Mouse (Mus musculus) hindbrain, embryonic 15.5 days (tissue): ENCODE results near the gene Fhit. TPM values are rescaled to one million over a fixed set of nuclear protein-coding genes. Genes with fewer than 3 reads are reported as not detected.
"Not testable (repeated sequence)": the region's sequence is repeated elsewhere in the genome, so short reads cannot be mapped to it uniquely, and the experiment has no call there.

Experiments
- ATAC-seq: fragments of 200-750 bp; cut with Nextera tagmentation; 2 replicates; pipeline ENCODE4 v1.8.0; 2017; ENCODE audit warnings: low read depth, moderate number of reproducible peaks, moderate TSS enrichment; ENCODE audit not compliant: low FRiP score
- H3K27ac ChIP-seq: fragments of 300-500 bp; sonication (generic); replicated peaks from 2 replicates; pipeline ENCODE4 v1.5.1; 2015; ENCODE audit warnings: mild to moderate bottlenecking, inconsistent platforms
- H3K27me3 ChIP-seq: fragments of 300-500 bp; sonication (generic); 2 replicates; pipeline ENCODE4 v1.6.1; 2015; ENCODE audit warnings: control low read depth, inconsistent platforms
- H3K36me3 ChIP-seq: fragments of 300-500 bp; sonication (generic); 2 replicates; pipeline ENCODE4 v1.6.1; 2015; ENCODE audit warnings: control low read depth, inconsistent platforms
- H3K4me1 ChIP-seq: fragments of 300-500 bp; sonication (generic); replicated peaks from 2 replicates; pipeline ENCODE4 v1.6.1; 2015; ENCODE audit warnings: control low read depth, inconsistent platforms
- H3K4me2 ChIP-seq: fragments of 300-500 bp; sonication (generic); 2 replicates; pipeline ENCODE4 v1.6.1; 2015; ENCODE audit warnings: moderate library complexity, mild to moderate bottlenecking, inconsistent platforms
- H3K4me3 ChIP-seq: fragments of 300-500 bp; sonication (generic); 2 replicates; pipeline ENCODE4 v1.5.1; 2015; ENCODE audit warnings: mild to moderate bottlenecking, inconsistent platforms
- H3K9ac ChIP-seq: fragments of 300-500 bp; sonication (generic); 2 replicates; pipeline ENCODE4 v1.6.1; 2015; ENCODE audit warnings: inconsistent platforms
- H3K9me3 ChIP-seq: fragments of 300-500 bp; sonication (generic); 2 replicates; pipeline ENCODE4 v1.6.1; 2016; ENCODE audit warnings: control low read depth, inconsistent platforms
- WGBS: fragments of 180-500 bp; shearing (Covaris S2); methylation state at CpG from one replicate; pipeline ENCODE4 v1.1.7; 2015; 5-methylcytosine and 5-hydroxymethylcytosine counted together
- polyA plus RNA-seq: library from polyadenylated mRNA; unstranded; fragments of >200 nt; fragmentation: Nextera tagmentation; extraction: Ambion mirVana; gene quantifications from 2 replicates; pipeline ENCODE4 v1.2.1, GENCODE M21; 2015

Fhit gene
- polyA plus RNA-seq, 1 experiment from 2014 or later = 9.2 TPM

- Histone ChIP-seq H3K4me3 (no peak overlapping the region), H3K4me2 (no peak overlapping the region), H3K27ac (no peak overlapping the region), H3K9ac (no peak overlapping the region), H3K4me1 (no peaks in the 10 kb centered on the region), H3K27me3 (no peaks in the 10 kb centered on the region), H3K36me3 (no peaks in the 10 kb centered on the region), H3K9me3 (no peaks in the 10 kb centered on the region)
- WGBS = 41% methylated on average over 2 of the region's 2 CpGs
- ATAC-seq = no peak
Measured at GRCm38 (mm10) chr14:9960396-9960795, 1201.4 kb downstream of the Fhit start.

- Histone ChIP-seq H3K27me3 (no peaks in the 10 kb centered on the region), H3K4me1 (no peaks in the 10 kb centered on the region), H3K36me3 (no peaks in the 10 kb centered on the region), H3K27ac (no peak overlapping the region), H3K9me3 (no peaks in the 10 kb centered on the region), H3K4me3 (no peak overlapping the region), H3K9ac (no peak overlapping the region), H3K4me2 (no peak overlapping the region)
- no peak for ATAC-seq
- WGBS = 92% methylated on average over 2 of the region's 2 CpGs
Measured at GRCm38 (mm10) chr14:9899494-9899893, 1262.3 kb downstream of the Fhit start.

GRCm38 (mm10) chr14:9896556-9896955 lies 1265.3 kb downstream of the Fhit start:
- H3K36me3 ChIP-seq = no peaks in the 10 kb centered on the region
- no peaks in the 10 kb centered on the region for H3K9me3 ChIP-seq
- H3K27me3 ChIP-seq = no peaks in the 10 kb centered on the region
- no peaks in the 10 kb centered on the region for H3K4me1 ChIP-seq
- no peak overlapping the region for H3K9ac ChIP-seq
- H3K4me2 ChIP-seq = no peak overlapping the region
- no peak overlapping the region for H3K27ac ChIP-seq
- WGBS = 91% methylated on average over 1 of the region's 1 CpGs
- no peak for ATAC-seq
- no peak overlapping the region for H3K4me3 ChIP-seq

- Histone ChIP-seq H3K9ac (no peak overlapping the region), H3K4me1 (no peaks in the 10 kb centered on the region), H3K4me2 (no peak overlapping the region), H3K4me3 (no peak overlapping the region), H3K27me3 (no peaks in the 10 kb centered on the region), H3K9me3 (no peaks in the 10 kb centered on the region), H3K27ac (no peak overlapping the region), H3K36me3 (no peaks in the 10 kb centered on the region)
- WGBS = 84% methylated on average over 2 of the region's 2 CpGs
- no peak for ATAC-seq
Measured at GRCm38 (mm10) chr14:9852041-9852440, 1309.8 kb downstream of the Fhit start.

- no peak for ATAC-seq
- H3K27ac ChIP-seq = no peak overlapping the region
Measured at GRCm38 (mm10) chr14:9832290-9832689, 1329.5 kb downstream of the Fhit start.

GRCm38 (mm10) chr14:9828699-9829240 lies 1333.1 kb downstream of the Fhit start:
- H3K9ac ChIP-seq, H3K9me3 ChIP-seq, H3K27me3 ChIP-seq, H3K4me3 ChIP-seq, H3K4me2 ChIP-seq, H3K4me1 ChIP-seq, ATAC-seq, H3K27ac ChIP-seq, H3K36me3 ChIP-seq: not testable (repeated sequence)
- 83% methylated on average over 8 of the region's 8 CpGs for WGBS

More at GRCm38 (mm10) chr14:9832290-9832689, 1329.5 kb downstream of the Fhit start:
- Histone ChIP-seq H3K4me1 (no peaks in the 10 kb centered on the region), H3K36me3 (no peaks in the 10 kb centered on the region), H3K4me2 (no peak overlapping the region), H3K4me3 (no peak overlapping the region), H3K9ac (no peak overlapping the region), H3K27me3 (no peaks in the 10 kb centered on the region), H3K9me3 (no peaks in the 10 kb centered on the region)

- 89% methylated on average over 4 of the region's 4 CpGs for WGBS
- H3K9ac ChIP-seq = no peak overlapping the region
- no peak overlapping the region for H3K4me2 ChIP-seq
- H3K4me3 ChIP-seq = no peak overlapping the region
- ATAC-seq = no peak
- H3K9me3 ChIP-seq = no peaks in the 10 kb centered on the region
- H3K36me3 ChIP-seq = no peaks in the 10 kb centered on the region
- H3K27ac ChIP-seq = no peak overlapping the region
- H3K4me1 ChIP-seq = 0 out of 2 replicates have a peak, but pooled peaks cover 12% of the 10 kb centered on the region
- no peaks in the 10 kb centered on the region for H3K27me3 ChIP-seq
Measured at GRCm38 (mm10) chr14:9815963-9816362, 1345.9 kb downstream of the Fhit start.

GRCm38 (mm10) chr14:9811847-9812321 lies 1350.0 kb downstream of the Fhit start:
- H3K4me3 ChIP-seq = no peak overlapping the region
- H3K36me3 ChIP-seq = no peaks in the 10 kb centered on the region
- H3K4me2 ChIP-seq = peak overlapping the region; percentile 25; the same call in 1 of the 2 replicates
- WGBS = 47% methylated on average over 9 of the region's 9 CpGs
- ATAC-seq = peak; percentile 54; the same call in 1 of the 2 replicates
- H3K4me1 ChIP-seq = 0 out of 2 replicates have a peak, but pooled peaks cover 16% of the 10 kb centered on the region
- no peak overlapping the region for H3K9ac ChIP-seq
- no peaks in the 10 kb centered on the region for H3K27me3 ChIP-seq
- H3K27ac ChIP-seq = peak overlapping the region; percentile 23; the same call in 1 of the 2 replicates
- no peaks in the 10 kb centered on the region for H3K9me3 ChIP-seq

- Histone ChIP-seq H3K9ac (no peak overlapping the region), H3K9me3 (no peaks in the 10 kb centered on the region), H3K4me3 (no peak overlapping the region), H3K36me3 (no peaks in the 10 kb centered on the region), H3K27me3 (no peaks in the 10 kb centered on the region), H3K27ac (peak overlapping the region; percentile 23), H3K4me2 (peak overlapping the region; percentile 25; the same call in 1 of the 2 replicates), H3K4me1 (0 out of 2 replicates have a peak, but pooled peaks cover 16% of the 10 kb centered on the region)
- WGBS = 40% methylated on average over 7 of the region's 7 CpGs
- ATAC-seq = peak; percentile 82; the same call in 1 of the 2 replicates
Measured at GRCm38 (mm10) chr14:9811177-9811846, 1350.5 kb downstream of the Fhit start.

GRCm38 (mm10) chr14:9793403-9793802 lies 1368.4 kb downstream of the Fhit start:
- Histone ChIP-seq H3K9ac (no peak overlapping the region), H3K36me3 (no peaks in the 10 kb centered on the region), H3K9me3 (no peaks in the 10 kb centered on the region), H3K27ac (no peak overlapping the region), H3K4me3 (no peak overlapping the region), H3K4me2 (no peak overlapping the region), H3K27me3 (no peaks in the 10 kb centered on the region), H3K4me1 (no peaks in the 10 kb centered on the region)
- ATAC-seq = no peak

GRCm38 (mm10) chr14:9788402-9788950 lies 1373.4 kb downstream of the Fhit start:
- Histone ChIP-seq H3K4me3 (no peak overlapping the region), H3K27me3 (no peaks in the 10 kb centered on the region), H3K9me3 (no peaks in the 10 kb centered on the region), H3K4me2 (no peak overlapping the region), H3K27ac (no peak overlapping the region), H3K4me1 (no peaks in the 10 kb centered on the region), H3K36me3 (no peaks in the 10 kb centered on the region), H3K9ac (no peak overlapping the region)
- ATAC-seq = no peak
- 39% methylated on average over 3 of the region's 3 CpGs for WGBS

GRCm38 (mm10) chr14:9787389-9787788 lies 1374.4 kb downstream of the Fhit start:
- H3K36me3 ChIP-seq = no peaks in the 10 kb centered on the region
- no peak overlapping the region for H3K9ac ChIP-seq
- no peaks in the 10 kb centered on the region for H3K4me1 ChIP-seq
- H3K4me2 ChIP-seq = no peak overlapping the region
- H3K27me3 ChIP-seq = no peaks in the 10 kb centered on the region
- 82% methylated on average over 1 of the region's 1 CpGs for WGBS
- no peak for ATAC-seq
- no peak overlapping the region for H3K4me3 ChIP-seq
- H3K9me3 ChIP-seq = no peaks in the 10 kb centered on the region
- H3K27ac ChIP-seq = no peak overlapping the region
